Mouse (Mus musculus): ENCODE measurements around the gene Khsrp. TPM values are rescaled to one million over a fixed set of nuclear protein-coding genes. Genes with fewer than 3 reads are reported as not detected.

The Khsrp gene
- total RNA-seq, 4 experiments from 2014 or later: 101 to 104 (median 102) TPM

DNA sequence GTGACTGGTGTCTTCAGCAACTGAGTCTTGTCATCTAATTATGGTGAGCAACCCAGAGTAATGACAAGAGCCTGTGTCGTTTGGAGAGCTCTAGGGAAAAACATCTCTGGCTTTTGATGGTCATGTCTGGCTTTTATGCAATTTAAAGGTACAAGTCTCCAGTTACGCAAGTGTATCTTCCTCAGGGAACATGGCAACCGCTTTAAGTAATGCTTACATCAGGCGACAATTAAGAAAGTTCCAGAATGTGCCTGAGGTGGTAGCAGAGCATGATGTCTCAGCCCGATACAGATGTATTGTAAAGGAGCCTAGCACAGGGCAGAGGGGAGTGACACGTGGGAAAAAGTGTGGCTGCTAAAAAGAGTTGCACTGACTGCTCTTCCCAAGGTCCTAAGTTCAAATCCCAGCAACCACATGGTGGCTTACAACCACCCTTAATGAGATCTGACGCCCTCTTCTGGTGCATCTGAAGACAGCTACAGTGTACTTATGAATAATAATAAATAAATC is 42.3 kb downstream of the Khsrp start:
- no peak for DNase-seq (ENCODE audit: low spot score in 2 of 2)

DNA sequence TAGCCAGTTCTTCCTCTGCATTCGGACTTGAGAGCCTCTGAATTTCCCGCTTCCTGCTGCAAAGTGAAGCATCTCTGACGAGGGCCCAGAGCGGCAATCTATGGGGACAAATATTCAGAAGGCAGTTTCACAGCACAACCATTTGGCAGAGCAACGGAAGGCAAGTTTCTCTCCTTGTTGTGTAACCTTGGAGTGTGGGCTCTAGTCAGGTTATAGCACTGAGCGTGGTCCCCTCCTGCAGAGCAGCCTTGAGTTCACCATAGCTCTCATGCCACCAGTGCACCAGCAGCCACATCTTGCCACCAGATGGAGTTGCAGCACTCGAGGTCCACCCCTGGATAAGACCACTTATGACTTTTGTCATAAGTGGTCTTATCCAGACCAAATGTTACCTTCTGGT is 42.9 kb downstream of the Khsrp start:
- no peak for DNase-seq (ENCODE audit: low spot score in 2 of 2)

DNA sequence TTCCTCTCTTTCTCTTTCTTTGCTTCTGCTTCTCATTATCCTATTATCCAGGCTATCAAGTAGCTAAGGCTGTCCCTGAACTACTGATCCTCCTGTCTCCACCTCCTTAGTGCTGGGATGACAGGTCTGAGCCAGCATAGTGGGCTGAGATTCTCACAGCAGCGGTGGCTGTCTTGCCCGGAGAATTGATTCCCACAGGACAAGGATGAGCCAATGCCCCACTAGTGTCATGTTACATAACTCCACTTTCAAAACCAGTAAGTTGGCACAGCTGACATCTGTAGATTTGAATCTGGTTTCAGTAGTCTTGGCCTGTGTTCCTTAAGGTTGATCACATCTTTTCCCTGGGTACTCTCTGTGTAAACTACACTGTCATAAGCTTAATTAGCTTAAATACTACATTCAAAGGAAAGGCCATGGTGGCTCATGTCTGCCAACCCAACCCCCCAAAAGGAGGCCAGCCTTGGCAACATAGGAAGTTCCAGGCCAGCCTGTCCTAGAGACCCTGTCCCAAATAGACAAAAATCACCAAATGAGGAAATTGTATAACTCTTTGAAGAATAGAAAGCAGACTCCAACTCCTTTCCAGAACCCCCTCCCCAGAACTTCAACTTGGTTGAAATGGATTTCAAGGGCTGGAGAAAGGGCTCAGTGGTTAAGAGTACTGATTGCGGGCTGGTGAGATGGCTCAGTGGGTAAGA is 45.1 kb downstream of the Khsrp start:
- no peak for DNase-seq (ENCODE audit: low spot score in 2 of 2)

DNA sequence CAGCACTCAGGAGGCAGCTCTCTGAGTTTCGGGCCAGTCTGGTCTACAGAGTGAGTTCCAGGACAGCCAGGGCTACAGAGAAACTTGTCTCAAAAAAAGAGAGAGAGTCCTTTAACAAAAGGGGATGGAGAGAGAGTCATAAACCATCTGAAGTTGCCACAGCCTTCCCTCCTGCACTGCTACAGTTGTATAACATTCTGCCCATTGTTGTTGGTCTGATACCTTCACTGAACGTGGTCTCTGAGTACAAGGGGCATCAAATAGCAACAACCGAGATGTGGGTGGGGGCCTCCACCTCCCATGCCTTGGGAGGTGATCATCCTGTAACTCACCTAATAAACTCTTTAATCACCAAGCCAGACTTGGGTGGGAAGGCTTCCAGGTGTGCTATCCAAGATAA is 45.7 kb downstream of the Khsrp start:
- no peak for DNase-seq (ENCODE audit: low spot score in 2 of 2)

- no peak for DNase-seq (ENCODE audit: low spot score in 2 of 2)
These were observed 46.4 kb downstream of the Khsrp start for GRCm38 (mm10) chr17:56984886-56985285.

- DNase-seq (ENCODE audit: low spot score in 2 of 2): no peak
These were observed 49.3 kb downstream of the Khsrp start, which contains the start of gene Acer1 for GRCm38 (mm10) chr17:56982013-56982412. Gene Acer1, minus strand, starts transcription at chr17:56982126.

DNA sequence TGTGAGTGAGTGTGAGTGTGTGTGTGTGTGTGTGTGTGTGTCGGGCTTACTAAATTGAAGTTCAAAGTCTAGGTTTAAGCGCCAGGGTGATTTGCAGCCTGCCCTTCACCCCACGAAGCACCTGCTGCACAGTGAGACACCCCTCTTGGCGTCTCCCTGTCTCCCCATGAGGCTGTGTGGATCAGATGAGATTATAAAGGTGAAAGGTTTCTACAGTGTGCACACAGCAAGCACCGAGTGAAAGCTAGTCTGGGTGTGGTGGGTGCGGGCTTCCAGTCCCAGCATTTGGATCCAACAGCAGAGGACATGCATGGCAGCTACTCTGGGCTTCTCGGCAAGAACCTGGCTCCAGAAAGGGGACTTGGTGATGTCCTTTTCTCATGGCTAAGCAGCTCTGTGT is 50.3 kb downstream of the Khsrp start:
- no peak for DNase-seq (ENCODE audit: low spot score in 2 of 2)

GRCm38 (mm10) chr17:56979524-56979923 is 51.8 kb downstream of the Khsrp start:
- DNase-seq (ENCODE audit: low spot score in 2 of 2): no peak

GRCm38 (mm10) chr17:56976531-56977390 is 54.6 kb downstream of the Khsrp start:
- no peak for DNase-seq (ENCODE audit: low spot score in 2 of 2)

- no peak for DNase-seq (ENCODE audit: low spot score in 2 of 2)
These were observed 55.9 kb downstream of the Khsrp start for GRCm38 (mm10) chr17:56975391-56975790.

DNA sequence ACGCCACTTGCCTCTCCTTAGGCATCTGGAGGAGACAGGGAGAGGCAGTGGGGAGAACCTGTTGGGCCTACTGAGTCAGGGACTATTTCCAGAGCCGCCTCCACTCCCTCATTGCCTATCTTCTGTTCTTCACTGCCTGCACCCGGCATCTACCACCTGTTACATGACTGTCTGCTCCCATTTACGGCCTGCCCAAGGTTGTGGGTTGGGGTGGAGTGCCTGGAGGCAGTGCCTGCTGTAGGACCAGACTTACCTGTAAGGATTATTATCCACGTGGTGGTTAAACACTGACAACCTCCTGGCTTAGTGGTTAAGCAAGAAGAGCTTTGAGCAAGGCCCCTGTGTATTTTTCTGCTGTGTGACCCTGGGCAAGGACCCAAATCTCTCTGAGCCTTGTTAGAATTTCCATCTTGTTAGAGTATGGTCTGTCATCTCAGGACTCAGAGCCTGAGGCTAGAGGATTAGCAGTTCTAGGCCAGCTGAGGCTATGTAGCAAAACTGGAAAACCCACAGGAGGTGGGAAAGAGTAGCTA is 56.5 kb downstream of the Khsrp start:
- no peak for DNase-seq (ENCODE audit: low spot score in 2 of 2)

DNA sequence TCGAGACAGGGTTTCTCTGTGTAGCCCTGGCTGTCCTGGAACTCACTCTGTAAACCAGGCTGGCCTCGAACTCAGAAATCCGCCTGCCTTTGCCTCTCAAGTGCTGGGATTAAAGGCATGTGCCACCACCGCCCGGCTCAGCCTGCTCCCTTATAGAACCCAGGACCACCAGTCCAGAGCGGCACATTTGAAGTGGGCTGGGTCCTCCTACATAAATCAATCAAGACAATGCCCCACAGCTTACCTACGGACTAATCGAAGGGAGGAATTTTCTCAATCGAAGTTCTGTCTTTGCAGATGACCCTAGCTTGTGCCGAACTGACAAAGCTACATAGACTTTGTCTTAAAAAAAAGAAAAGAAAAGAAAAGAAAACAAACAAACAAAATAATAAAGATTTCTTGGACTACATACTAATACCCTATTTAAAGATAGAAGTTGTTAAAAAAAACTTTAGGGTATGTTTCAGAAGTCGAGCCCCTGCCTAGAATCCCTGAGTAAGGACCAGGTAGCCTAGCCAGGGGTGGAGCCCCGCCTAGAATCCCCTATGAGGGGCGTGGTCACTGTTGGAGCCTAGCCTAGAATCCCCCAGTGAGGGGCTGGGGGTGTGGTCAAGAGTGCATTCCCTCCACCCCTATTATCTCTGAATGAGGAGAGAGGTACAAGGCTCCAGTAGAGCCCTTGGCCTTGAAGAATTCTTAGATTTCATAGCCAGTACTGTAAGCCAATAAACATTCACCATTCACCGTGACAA is 57.2 kb downstream of the Khsrp start:
- DNase-seq (ENCODE audit: low spot score in 2 of 2): no peak

Other genes with a start within 250 kb of the Khsrp start
- gene Rfx2, start 200.5 kb downstream of the Khsrp start, total RNA-seq (2022): 1 to 10 TPM; 2.1 to 4.1 (median 3.1) TPM
- gene Acsbg2, start 157.1 kb downstream of the Khsrp start, total RNA-seq (2022): not detected
- under 1 TPM; 0.13 to 0.22 (median 0.17) TPM for gene 1700061G19Rik, start 156.0 kb downstream of the Khsrp start, total RNA-seq (2022)
- gene Mllt1, start 96.1 kb downstream of the Khsrp start, total RNA-seq (2022): 10 to 100 TPM; 67.0 to 82.3 (median 70.8) TPM
- gene Acer1, start 49.4 kb downstream of the Khsrp start, total RNA-seq (2022): not detected
- 10 to 100 TPM; 60.6 to 69.6 (median 65.4) TPM for gene Clpp, start 41.2 kb downstream of the Khsrp start, total RNA-seq (2022)
- 10 to 100 TPM; 24.4 to 27.2 (median 26.1) TPM for gene Alkbh7, start 34.2 kb downstream of the Khsrp start, total RNA-seq (2022)
- not detected for gene Pspn, start 31.5 kb downstream of the Khsrp start, total RNA-seq (2022)
- 10 to 100 TPM; 65.0 to 65.5 (median 65.2) TPM for gene Gtf2f1, start 20.2 kb downstream of the Khsrp start, total RNA-seq (2022)
- under 1 TPM in 3 of 4 experiments, not detected in 1; 0.48 to 0.65 (median 0.53) TPM for gene Gm17949, start 20.1 kb downstream of the Khsrp start, total RNA-seq (2022)
- under 1 TPM in 1 of 4 experiments, not detected in 3; 0.30 TPM for gene Slc25a41, start 10.1 kb upstream of the Khsrp start, total RNA-seq (2022)
- gene Crb3, start 27.6 kb upstream of the Khsrp start, total RNA-seq (2022): 1 to 10 TPM in 3 of 4 experiments, under 1 TPM in 1; 0.51 to 2.6 (median 1.7) TPM
- 100 to 1,000 TPM; 313 to 347 (median 323) TPM for gene Slc25a23, start 28.3 kb upstream of the Khsrp start, total RNA-seq (2022)
- gene Dennd1c, start 47.0 kb upstream of the Khsrp start, total RNA-seq (2022): 1 to 10 TPM; 1.1 to 3.9 (median 2.5) TPM
- 100 to 1,000 TPM; 607 to 698 (median 653) TPM for gene Tubb4a, start 56.3 kb upstream of the Khsrp start, total RNA-seq (2022)
- gene Tnfsf9, start 73.8 kb upstream of the Khsrp start, total RNA-seq (2022): under 1 TPM; 0.39 to 0.84 (median 0.63) TPM
- under 1 TPM in 1 of 4 experiments, not detected in 3; 0.55 TPM for gene Cd70, start 118.3 kb upstream of the Khsrp start, total RNA-seq (2022)
- gene Tnfsf14, start 162.7 kb upstream of the Khsrp start, total RNA-seq (2022): not detected
- 1 to 10 TPM in 3 of 4 experiments, under 1 TPM in 1; 0.94 to 3.9 (median 1.3) TPM for gene C3, start 196.6 kb upstream of the Khsrp start, total RNA-seq (2022)
- gene Gpr108, start 216.9 kb upstream of the Khsrp start, total RNA-seq (2022): 10 to 100 TPM; 26.5 to 27.8 (median 27.5) TPM
- 1 to 10 TPM; 6.9 to 9.1 (median 8.1) TPM for gene Trip10, start 217.9 kb upstream of the Khsrp start, total RNA-seq (2022)
- gene Vav1, start 247.6 kb upstream of the Khsrp start, total RNA-seq (2022): 1 to 10 TPM; 2.9 to 9.2 (median 5.0) TPM

Data from left cerebral cortex, adult 8-10 months (tissue).